Mouse (Mus musculus) heart, embryonic 16.5 days (tissue): ENCODE measurements at regions not wholly inside any gene's neighbourhood (a gene's known extent, or its start where the extent isn't known, plus 50 kb on each side); places are given as distances from the start of the nearest gene placed in this dataset.

Experiments used
- ATAC-seq: fragments of 200-750 bp; cut with Nextera tagmentation; replicated peaks from 2 replicates; pipeline ENCODE4 v1.8.0; 2017; ENCODE audit warnings: moderate number of reproducible peaks; ENCODE audit not compliant: insufficient read depth, low FRiP score; ENCODE audit errors: extremely low read depth
- H3K27ac ChIP-seq: fragments of 300-500 bp; sonication (generic); 2 replicates; pipeline ENCODE4 v1.5.1; 2014; ENCODE audit warnings: mild to moderate bottlenecking, low read length, control low read depth, moderate library complexity
- H3K27me3 ChIP-seq: fragments of 300-500 bp; sonication (generic); 2 replicates; pipeline ENCODE4 v1.6.1; 2014; ENCODE audit warnings: low read length, mixed read lengths; ENCODE audit not compliant: control insufficient read depth, insufficient read depth
- H3K36me3 ChIP-seq: fragments of 300-500 bp; sonication (generic); 2 replicates; pipeline ENCODE4 v1.6.1; 2014; ENCODE audit not compliant: control insufficient read depth, insufficient read depth
- H3K4me1 ChIP-seq: fragments of 300-500 bp; sonication (generic); 2 replicates; pipeline ENCODE4 v1.6.1; 2014; ENCODE audit warnings: low read length, mixed read lengths; ENCODE audit not compliant: control insufficient read depth, insufficient read depth
- H3K4me2 ChIP-seq: fragments of 300-500 bp; sonication (generic); 2 replicates; pipeline ENCODE4 v1.6.1; 2014; ENCODE audit warnings: low read depth, mild to moderate bottlenecking, control low read depth, low read length
- H3K4me3 ChIP-seq: fragments of 300-500 bp; sonication (generic); 2 replicates; pipeline ENCODE4 v1.5.1; 2014; ENCODE audit warnings: mild to moderate bottlenecking, control low read depth, low read length
- H3K9ac ChIP-seq: fragments of 300-500 bp; sonication (generic); 2 replicates; pipeline ENCODE4 v1.6.1; 2014; ENCODE audit warnings: low read length, control low read depth
- H3K9me3 ChIP-seq: fragments of 300-500 bp; sonication (generic); replicated peaks from 2 replicates; pipeline ENCODE4 v1.6.1; 2016; ENCODE audit warnings: low read length; ENCODE audit not compliant: control insufficient read depth
- WGBS: fragments of 180-500 bp; shearing (Covaris S2); extraction: QIAGEN DNeasy Blood & Tissue Kit; methylation state at CpG from one replicate; pipeline ENCODE4 v1.1.7; 2014; 5-methylcytosine and 5-hydroxymethylcytosine counted together

- H3K27ac ChIP-seq, result no peak overlapping the region
- H3K9me3 ChIP-seq, result no peaks in the 10 kb centered on the region
- no peak overlapping the region for H3K4me3 ChIP-seq
- no peaks in the 10 kb centered on the region for H3K4me1 ChIP-seq
- 7% methylated on average over 8 of the region's 8 CpGs for WGBS
- ATAC-seq, result no peak
- no peaks in the 10 kb centered on the region for H3K27me3 ChIP-seq
- no peak overlapping the region for H3K4me2 ChIP-seq
- H3K9ac ChIP-seq, result no peak overlapping the region
- H3K36me3 ChIP-seq, result no peaks in the 10 kb centered on the region
Measured at GRCm38 (mm10) chr12:106633096-106633495, 623.1 kb downstream of the Vrk1 start.

- Histone ChIP-seq H3K36me3 (no peaks in the 10 kb centered on the region), H3K9me3 (no peaks in the 10 kb centered on the region), H3K4me3 (no peak overlapping the region), H3K27ac (no peak overlapping the region), H3K27me3 (no peaks in the 10 kb centered on the region), H3K9ac (no peak overlapping the region), H3K4me2 (no peak overlapping the region), H3K4me1 (no peaks in the 10 kb centered on the region)
- 12% methylated on average over 8 of the region's 8 CpGs for WGBS
- ATAC-seq, result no peak
Measured at GRCm38 (mm10) chr12:106658317-106658716, 648.3 kb downstream of the Vrk1 start.

GRCm38 (mm10) chr12:106673232-106673766, 663.3 kb downstream of the Vrk1 start:
- Histone ChIP-seq H3K36me3 (no peaks in the 10 kb centered on the region), H3K4me2 (no peak overlapping the region), H3K9ac (no peak overlapping the region), H3K4me1 (no peaks in the 10 kb centered on the region), H3K4me3 (no peak overlapping the region), H3K27ac (no peak overlapping the region), H3K9me3 (no peaks in the 10 kb centered on the region), H3K27me3 (no peaks in the 10 kb centered on the region; the same call in none of the 2 replicates)
- no peak for ATAC-seq
- 26% methylated on average over 13 of the region's 13 CpGs for WGBS

- Histone ChIP-seq H3K4me1 (no peaks in the 10 kb centered on the region), H3K36me3 (no peaks in the 10 kb centered on the region), H3K27ac (no peak overlapping the region), H3K4me2 (no peak overlapping the region), H3K4me3 (no peak overlapping the region), H3K9me3 (no peaks in the 10 kb centered on the region), H3K27me3 (no peaks in the 10 kb centered on the region; the same call in none of the 2 replicates), H3K9ac (no peak overlapping the region)
- ATAC-seq, result no peak
- WGBS, result 77% methylated on average over 1 of the region's 1 CpGs
Measured at GRCm38 (mm10) chr12:106674741-106675140, 664.7 kb downstream of the Vrk1 start.

- Histone ChIP-seq H3K36me3 (no peaks in the 10 kb centered on the region), H3K4me1 (no peaks in the 10 kb centered on the region), H3K9me3 (no peaks in the 10 kb centered on the region), H3K4me2 (no peak overlapping the region), H3K27ac (no peak overlapping the region), H3K4me3 (no peak overlapping the region), H3K9ac (no peak overlapping the region), H3K27me3 (no peaks in the 10 kb centered on the region; the same call in none of the 2 replicates)
- ATAC-seq, result no peak
- 88% methylated on average over 3 of the region's 3 CpGs for WGBS
Measured at GRCm38 (mm10) chr12:106676136-106676535, 666.1 kb downstream of the Vrk1 start.

GRCm38 (mm10) chr12:106676566-106676965, 666.5 kb downstream of the Vrk1 start:
- Histone ChIP-seq H3K36me3 (no peaks in the 10 kb centered on the region), H3K4me1 (no peaks in the 10 kb centered on the region), H3K9me3 (no peaks in the 10 kb centered on the region), H3K4me3 (no peak overlapping the region), H3K27me3 (no peaks in the 10 kb centered on the region; the same call in none of the 2 replicates), H3K4me2 (no peak overlapping the region), H3K9ac (no peak overlapping the region), H3K27ac (no peak overlapping the region)
- 60% methylated on average over 7 of the region's 7 CpGs for WGBS
- no peak for ATAC-seq

- WGBS, result 83% methylated on average over 5 of the region's 5 CpGs
- Histone ChIP-seq H3K9ac (no peak overlapping the region), H3K9me3 (no peaks in the 10 kb centered on the region), H3K27me3 (0 out of 2 replicates have a peak, but pooled peaks cover 2% of the 10 kb centered on the region), H3K4me2 (no peak overlapping the region), H3K4me3 (no peak overlapping the region), H3K27ac (no peak overlapping the region), H3K4me1 (no peaks in the 10 kb centered on the region), H3K36me3 (no peaks in the 10 kb centered on the region)
- ATAC-seq, result no peak
Measured at GRCm38 (mm10) chr12:106685986-106686385, 676.0 kb downstream of the Vrk1 start.

GRCm38 (mm10) chr12:106687751-106688150, 677.7 kb downstream of the Vrk1 start:
- no peak overlapping the region for H3K9ac ChIP-seq
- ATAC-seq, result no peak
- no peaks in the 10 kb centered on the region for H3K9me3 ChIP-seq
- H3K27ac ChIP-seq, result no peak overlapping the region
- H3K36me3 ChIP-seq, result no peaks in the 10 kb centered on the region
- H3K4me3 ChIP-seq, result no peak overlapping the region
- 39% methylated on average over 12 of the region's 12 CpGs for WGBS
- no peak overlapping the region for H3K4me2 ChIP-seq
- no peaks in the 10 kb centered on the region for H3K4me1 ChIP-seq
- peaks cover 2% of the 10 kb centered on the region; the same call in 1 of the 2 replicates for H3K27me3 ChIP-seq

GRCm38 (mm10) chr12:106688156-106688740, 678.2 kb downstream of the Vrk1 start:
- peaks cover 2% of the 10 kb centered on the region; the same call in 1 of the 2 replicates for H3K27me3 ChIP-seq
- no peak overlapping the region for H3K4me2 ChIP-seq
- H3K9ac ChIP-seq, result no peak overlapping the region
- no peak overlapping the region for H3K4me3 ChIP-seq
- no peak overlapping the region for H3K27ac ChIP-seq
- H3K36me3 ChIP-seq, result no peaks in the 10 kb centered on the region
- no peaks in the 10 kb centered on the region for H3K4me1 ChIP-seq
- 84% methylated on average over 17 of the region's 17 CpGs for WGBS
- no peaks in the 10 kb centered on the region for H3K9me3 ChIP-seq
- ATAC-seq, result no peak
